Mouse (Mus musculus): Measurements from ENCODE around the gene Pitpnm2. TPM values are rescaled to one million over a fixed set of nuclear protein-coding genes. Genes with fewer than 3 reads are reported as not detected.

The Pitpnm2 gene
- polyA plus RNA-seq, 1 experiment from 2014 or later: 7.7 TPM

DNA sequence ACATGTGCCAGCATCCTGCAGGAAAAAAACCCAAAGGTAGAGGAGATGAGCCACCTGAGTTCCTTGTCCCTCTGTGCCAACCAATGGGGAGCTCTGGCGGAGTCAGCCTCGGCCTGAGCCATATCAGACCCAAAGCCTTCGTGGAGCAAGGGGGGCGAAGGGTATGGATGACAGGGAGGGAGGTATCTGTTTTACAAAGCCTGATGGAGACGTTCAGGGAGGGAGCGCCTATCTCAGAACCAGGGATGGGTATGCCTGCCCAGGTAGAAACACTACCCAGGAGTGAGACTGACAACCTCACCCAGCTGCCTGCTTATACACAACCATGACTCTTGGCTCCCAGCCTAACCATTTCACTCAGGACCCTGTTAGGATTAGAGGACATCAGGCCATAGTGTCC is 33.2 kb downstream of the Pitpnm2 start:
- H3K9ac ChIP-seq (replicated peaks): no peak overlapping the region
- H3K4me1 ChIP-seq (replicated peaks): peaks cover 9% of the 10 kb centered on the region
- H3K27me3 ChIP-seq: no peaks in the 10 kb centered on the region
- no peak for ATAC-seq
- H3K4me3 ChIP-seq (replicated peaks): no peak overlapping the region
- H3K9me3 ChIP-seq: no peaks in the 10 kb centered on the region
- H3K36me3 ChIP-seq: no peaks in the 10 kb centered on the region
- 94% methylated on average over 6 of the region's 6 CpGs for WGBS
- H3K4me2 ChIP-seq (replicated peaks): no peak overlapping the region
- H3K27ac ChIP-seq: no peak overlapping the region

DNA sequence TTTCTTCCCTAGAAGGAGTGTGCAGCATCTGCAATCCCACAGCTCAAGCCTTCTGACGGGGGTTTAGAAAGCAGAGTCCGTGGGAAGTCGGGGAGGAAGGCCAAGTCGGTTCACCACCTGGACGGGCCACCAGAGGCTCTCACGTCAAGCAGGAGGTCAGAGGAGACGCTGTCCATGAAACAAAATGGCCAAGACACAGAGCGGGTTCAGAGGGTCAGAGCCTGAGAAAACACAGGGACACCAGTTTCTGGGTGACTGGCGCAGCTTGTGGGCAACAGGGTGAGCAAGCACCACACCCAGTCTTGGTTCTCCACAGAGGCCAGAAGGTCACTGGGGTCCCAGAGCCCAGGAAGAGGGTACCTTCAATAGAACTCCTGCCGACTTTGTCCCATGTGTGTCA is 33.9 kb downstream of the Pitpnm2 start:
- H3K9ac ChIP-seq (replicated peaks): no peak overlapping the region
- 86% methylated on average over 10 of the region's 10 CpGs for WGBS
- H3K9me3 ChIP-seq: no peaks in the 10 kb centered on the region
- ATAC-seq: no peak
- H3K4me1 ChIP-seq (replicated peaks): peaks cover 8% of the 10 kb centered on the region; the same call in 1 of the 2 replicates
- H3K4me3 ChIP-seq (replicated peaks): no peak overlapping the region
- no peaks in the 10 kb centered on the region for H3K36me3 ChIP-seq
- no peak overlapping the region for H3K4me2 ChIP-seq (replicated peaks)
- H3K27ac ChIP-seq: no peak overlapping the region
- H3K27me3 ChIP-seq: no peaks in the 10 kb centered on the region

DNA sequence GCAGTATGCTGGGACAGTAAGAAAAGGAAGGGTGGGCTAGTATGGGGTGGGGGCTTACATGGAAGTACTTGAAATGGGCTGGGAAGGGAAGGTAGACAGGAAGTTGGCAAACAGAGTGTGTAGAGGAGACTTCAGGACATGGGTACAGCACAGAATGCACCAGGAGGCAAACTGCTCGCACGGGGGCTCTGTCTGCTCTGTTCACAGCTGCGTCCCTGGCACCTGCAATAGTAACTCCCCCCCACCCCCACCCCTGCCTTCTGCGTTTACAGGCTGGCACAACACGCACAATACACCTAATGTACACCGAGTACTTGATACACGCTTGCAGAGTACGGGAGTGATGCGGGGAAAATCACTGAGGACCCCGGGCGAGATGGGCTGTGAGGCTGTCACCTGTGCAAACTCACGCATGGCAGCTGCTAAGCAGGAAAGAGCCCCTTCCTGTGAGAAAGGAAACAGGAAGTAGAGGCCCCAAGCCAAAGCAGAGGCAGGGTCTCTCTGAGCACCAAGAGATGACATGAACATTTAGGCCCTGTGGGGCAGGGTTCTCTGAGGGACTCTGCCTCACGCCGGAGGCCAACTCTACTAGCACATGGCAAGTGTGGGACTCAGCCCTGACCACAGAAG is 34.9 kb downstream of the Pitpnm2 start:
- Histone ChIP-seq H3K27ac (0 out of 2 replicates have a peak overlapping the region, but pooled peaks have one; percentile 25), H3K4me1 (replicated peaks) (peaks cover 10% of the 10 kb centered on the region), H3K4me2 (replicated peaks) (no peak overlapping the region), H3K4me3 (replicated peaks) (no peak overlapping the region), H3K36me3 (no peaks in the 10 kb centered on the region), H3K27me3 (no peaks in the 10 kb centered on the region), H3K9me3 (no peaks in the 10 kb centered on the region), H3K9ac (replicated peaks) (no peak overlapping the region)
- 87% methylated on average over 14 of the region's 14 CpGs for WGBS
- no peak for ATAC-seq

DNA sequence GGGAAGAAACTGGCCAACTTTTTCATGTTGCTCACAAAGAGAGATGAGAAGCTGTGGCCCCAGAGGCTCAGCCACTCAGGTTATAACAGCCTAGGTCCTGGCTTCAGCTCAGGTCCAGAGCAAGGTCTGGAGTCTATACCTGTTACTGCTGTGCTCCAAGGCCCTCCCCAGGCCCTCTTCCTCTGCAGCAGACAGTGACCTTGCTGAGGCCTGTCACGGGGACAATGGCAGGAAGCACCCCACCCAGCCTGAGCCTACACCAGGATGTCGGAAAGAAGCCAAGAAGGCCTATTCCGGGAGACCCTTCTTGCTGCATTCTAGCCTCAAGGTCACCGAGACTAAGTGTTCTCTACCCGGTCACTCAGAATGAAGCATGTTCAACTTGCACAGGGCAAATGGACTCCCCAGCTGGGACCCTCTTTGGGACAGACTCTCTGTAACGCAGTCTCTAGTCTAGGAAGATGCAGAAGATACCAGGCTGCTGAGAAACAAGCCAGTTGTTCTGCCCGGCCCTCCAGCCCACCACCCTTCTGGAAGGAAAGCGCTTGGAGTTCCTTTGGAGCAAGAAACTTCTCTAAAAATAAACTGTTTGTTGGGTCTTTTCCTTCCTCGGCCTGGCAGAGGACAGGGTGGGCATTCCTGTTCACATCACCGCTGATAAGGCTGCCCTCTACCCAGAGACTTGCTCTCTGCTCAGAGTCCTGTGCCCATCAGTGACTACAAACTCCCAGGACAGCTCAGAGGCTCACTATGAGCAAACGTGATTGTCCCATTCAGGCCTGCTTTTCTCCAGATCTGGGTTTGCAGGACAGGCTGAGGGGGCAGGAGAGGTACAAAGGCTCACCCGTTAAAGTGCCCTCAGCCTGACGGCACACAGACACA is 35.7 kb downstream of the Pitpnm2 start:
- no peaks in the 10 kb centered on the region for H3K36me3 ChIP-seq
- 85% methylated on average over 13 of the region's 13 CpGs for WGBS
- peak overlapping the region; percentile 6; the same call in 1 of the 2 replicates for H3K27ac ChIP-seq
- no peaks in the 10 kb centered on the region for H3K9me3 ChIP-seq
- no peak overlapping the region for H3K9ac ChIP-seq (replicated peaks)
- peaks cover 6% of the 10 kb centered on the region; the same call in 1 of the 2 replicates for H3K4me1 ChIP-seq (replicated peaks)
- H3K4me2 ChIP-seq (replicated peaks): no peak overlapping the region
- H3K27me3 ChIP-seq: no peaks in the 10 kb centered on the region
- no peak overlapping the region for H3K4me3 ChIP-seq (replicated peaks)
- no peak for ATAC-seq

DNA sequence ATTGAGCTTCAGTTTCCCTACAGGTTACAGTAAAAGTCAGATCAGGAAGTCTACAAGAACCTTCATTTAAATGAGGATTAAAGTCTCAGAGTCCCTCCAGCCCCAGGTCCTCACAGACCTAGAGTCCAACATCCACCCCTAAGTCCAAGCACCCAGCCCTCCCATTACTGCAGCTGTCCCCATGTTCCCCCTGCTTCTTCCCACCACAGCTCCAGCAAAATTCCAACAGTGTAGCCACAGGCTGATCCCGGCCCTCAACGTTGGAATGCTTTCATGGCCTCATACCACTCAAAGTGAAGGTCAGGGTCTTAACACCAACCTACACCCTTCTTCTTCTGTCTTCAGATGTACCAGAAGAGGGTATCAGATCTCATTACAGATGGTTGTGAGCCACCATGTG is 37.9 kb downstream of the Pitpnm2 start:
- Histone ChIP-seq H3K9ac (replicated peaks) (no peak overlapping the region), H3K36me3 (no peaks in the 10 kb centered on the region), H3K4me1 (replicated peaks) (peaks cover 20% of the 10 kb centered on the region), H3K27me3 (no peaks in the 10 kb centered on the region), H3K9me3 (no peaks in the 10 kb centered on the region), H3K4me3 (replicated peaks) (no peak overlapping the region), H3K4me2 (replicated peaks) (no peak overlapping the region), H3K27ac (no peak overlapping the region)
- WGBS: 91% methylated on average over 2 of the region's 2 CpGs
- ATAC-seq: no peak

DNA sequence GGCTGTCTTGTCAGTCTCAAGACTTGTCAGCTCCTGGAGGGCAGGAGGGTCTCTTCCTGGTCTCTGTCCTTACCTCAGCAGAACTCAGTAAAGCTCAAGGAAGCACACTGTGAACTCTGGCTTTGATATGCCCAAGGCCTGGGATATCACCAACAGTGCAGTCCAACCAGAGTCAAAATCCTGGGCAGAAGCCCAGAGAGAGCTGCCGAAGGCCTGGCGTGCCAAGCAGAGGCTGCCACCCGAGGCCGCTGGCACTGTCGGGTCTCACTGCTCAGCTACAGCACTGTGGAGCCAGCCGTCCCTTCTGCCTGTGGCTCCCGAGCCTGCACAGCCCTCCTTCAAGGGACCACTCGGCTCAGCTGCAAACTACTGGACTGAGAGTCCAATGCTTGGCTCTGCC is 38.3 kb downstream of the Pitpnm2 start:
- Histone ChIP-seq H3K9ac (replicated peaks) (no peak overlapping the region), H3K27ac (no peak overlapping the region), H3K9me3 (no peaks in the 10 kb centered on the region), H3K4me1 (replicated peaks) (peaks cover 24% of the 10 kb centered on the region), H3K4me3 (replicated peaks) (no peak overlapping the region), H3K27me3 (no peaks in the 10 kb centered on the region), H3K4me2 (replicated peaks) (no peak overlapping the region), H3K36me3 (no peaks in the 10 kb centered on the region)
- no peak for ATAC-seq
- 87% methylated on average over 8 of the region's 8 CpGs for WGBS

DNA sequence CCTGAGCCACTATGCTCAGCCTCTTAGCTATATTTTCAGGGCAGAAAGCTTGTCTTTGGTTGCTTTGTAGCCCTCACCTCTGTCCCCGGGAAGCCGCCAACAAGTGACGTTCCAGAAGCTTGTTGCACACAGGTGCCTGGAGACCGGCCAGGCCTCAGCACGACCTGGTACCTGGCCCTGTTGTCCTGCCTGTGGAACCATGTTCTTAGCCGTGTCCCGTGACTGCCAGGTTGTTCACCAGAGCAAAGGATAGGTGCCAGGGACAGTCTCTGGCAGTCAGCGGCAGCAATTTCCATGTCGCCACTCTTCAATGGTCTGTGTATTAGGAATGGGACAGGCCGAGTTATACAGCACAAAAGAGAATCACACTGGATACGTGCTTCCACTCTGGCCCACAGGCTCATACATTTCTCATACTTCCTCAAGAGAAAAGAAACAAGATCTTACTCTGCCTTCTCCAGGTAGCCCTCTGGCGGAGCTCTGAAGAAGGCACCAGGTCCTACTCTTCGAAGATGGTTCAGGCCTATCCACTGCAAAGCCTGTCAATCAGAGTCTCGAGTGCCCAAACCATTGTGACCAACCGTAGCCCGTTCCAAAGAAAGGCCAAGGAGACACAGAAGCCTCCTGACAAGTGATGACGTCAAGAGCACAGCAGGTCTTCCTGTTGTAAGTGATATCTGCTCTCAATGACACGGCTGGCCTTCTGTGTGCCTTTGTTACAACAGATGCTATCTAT is 39.1 kb downstream of the Pitpnm2 start:
- H3K4me2 ChIP-seq (replicated peaks): no peak overlapping the region
- H3K9me3 ChIP-seq: no peaks in the 10 kb centered on the region
- no peak overlapping the region for H3K9ac ChIP-seq (replicated peaks)
- WGBS: 69% methylated on average over 18 of the region's 18 CpGs
- H3K27ac ChIP-seq: no peak overlapping the region
- H3K4me3 ChIP-seq (replicated peaks): no peak overlapping the region
- no peaks in the 10 kb centered on the region for H3K36me3 ChIP-seq
- no peak for ATAC-seq
- H3K27me3 ChIP-seq: no peaks in the 10 kb centered on the region
- peaks cover 32% of the 10 kb centered on the region for H3K4me1 ChIP-seq (replicated peaks)

DNA sequence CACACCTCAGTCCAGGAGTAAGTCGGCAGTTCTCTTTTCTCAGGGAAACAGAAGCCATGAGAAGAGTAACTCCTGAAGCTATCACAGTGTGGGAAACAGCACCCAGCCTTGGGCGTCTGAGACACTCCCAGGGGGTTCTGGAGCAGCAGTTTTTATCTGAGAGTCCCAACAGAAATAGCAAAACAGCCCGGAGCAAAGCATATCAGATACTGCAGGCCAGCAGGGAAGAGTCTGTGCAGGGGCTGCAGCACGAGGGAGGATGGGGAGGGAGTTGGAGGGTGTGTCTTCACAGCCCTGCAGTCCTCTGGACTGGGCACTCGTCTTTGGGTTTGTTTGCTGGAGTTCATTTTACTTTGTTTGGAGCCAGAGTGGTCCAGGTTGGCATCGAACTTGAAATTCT is 39.7 kb downstream of the Pitpnm2 start:
- ATAC-seq: no peak

DNA sequence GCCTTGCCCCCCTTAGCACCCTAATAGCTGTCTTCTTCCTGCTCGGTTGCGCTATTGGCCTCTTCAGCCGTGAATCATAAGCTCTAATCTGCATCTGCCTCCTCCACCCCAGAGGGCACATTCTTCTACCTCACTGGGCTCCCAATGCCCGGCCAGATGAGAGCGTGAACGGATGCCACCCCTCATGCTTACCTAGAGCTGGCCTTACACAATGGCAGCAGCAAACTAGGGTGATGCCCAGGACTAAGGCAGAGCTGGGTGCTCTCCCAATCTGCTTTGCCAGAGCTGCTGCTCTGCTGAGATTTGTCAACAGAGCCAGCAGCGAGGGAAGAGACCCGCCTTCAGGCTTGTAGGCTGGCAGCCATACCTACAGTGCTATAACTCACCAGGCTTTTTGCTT is 41.5 kb downstream of the Pitpnm2 start:
- no peak overlapping the region for H3K4me2 ChIP-seq (replicated peaks)
- H3K9me3 ChIP-seq: no peaks in the 10 kb centered on the region
- H3K36me3 ChIP-seq: no peaks in the 10 kb centered on the region
- no peak overlapping the region for H3K4me3 ChIP-seq (replicated peaks)
- no peak for ATAC-seq
- no peaks in the 10 kb centered on the region for H3K27me3 ChIP-seq
- 78% methylated on average over 8 of the region's 8 CpGs for WGBS
- no peak overlapping the region for H3K9ac ChIP-seq (replicated peaks)
- peaks cover 36% of the 10 kb centered on the region for H3K4me1 ChIP-seq (replicated peaks)
- no peak overlapping the region for H3K27ac ChIP-seq

More for the DNA sequence above, 39.7 kb downstream of the Pitpnm2 start:
- Histone ChIP-seq H3K4me2 (replicated peaks) (no peak overlapping the region), H3K27me3 (no peaks in the 10 kb centered on the region), H3K9ac (replicated peaks) (no peak overlapping the region), H3K4me1 (replicated peaks) (peaks cover 36% of the 10 kb centered on the region), H3K27ac (no peak overlapping the region), H3K36me3 (no peaks in the 10 kb centered on the region), H3K4me3 (replicated peaks) (no peak overlapping the region), H3K9me3 (no peaks in the 10 kb centered on the region)
- 63% methylated on average over 6 of the region's 6 CpGs for WGBS

DNA sequence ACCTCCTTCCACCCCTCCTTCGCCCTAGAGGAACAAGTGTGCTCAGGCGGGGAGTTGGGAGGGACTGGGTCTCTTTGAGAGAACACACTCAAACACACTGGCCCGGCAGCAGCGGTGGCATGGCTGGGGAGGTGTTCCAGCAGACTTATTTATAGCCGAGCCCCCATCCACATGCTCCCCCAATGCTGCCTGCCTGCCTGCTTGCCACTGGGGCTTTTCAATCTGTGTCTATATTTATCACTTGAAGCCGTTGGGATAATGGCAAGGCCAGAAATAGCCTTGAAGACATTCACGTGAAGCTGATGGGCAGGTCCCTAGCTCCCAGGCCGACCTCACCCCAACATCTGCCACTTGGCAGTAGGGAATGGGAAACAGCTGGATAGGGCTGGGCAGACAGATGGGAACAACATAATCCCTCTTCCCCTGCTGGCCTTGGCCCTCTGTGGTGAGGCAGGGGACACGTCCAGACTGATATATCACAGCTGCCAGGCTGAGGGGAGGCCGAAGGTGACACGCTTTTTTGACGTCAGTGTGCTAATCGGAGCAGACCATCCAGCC is 43.0 kb downstream of the Pitpnm2 start:
- no peaks in the 10 kb centered on the region for H3K27me3 ChIP-seq
- no peak overlapping the region for H3K9ac ChIP-seq (replicated peaks)
- H3K4me2 ChIP-seq (replicated peaks): no peak overlapping the region
- H3K9me3 ChIP-seq: no peaks in the 10 kb centered on the region
- 0 out of 2 replicates have a peak overlapping the region, but pooled peaks have one; percentile 16 for H3K27ac ChIP-seq
- H3K4me1 ChIP-seq (replicated peaks): peaks cover 36% of the 10 kb centered on the region
- no peaks in the 10 kb centered on the region for H3K36me3 ChIP-seq
- peak; percentile 51 for ATAC-seq
- no peak overlapping the region for H3K4me3 ChIP-seq (replicated peaks)
- 53% methylated on average over 13 of the region's 13 CpGs for WGBS

DNA sequence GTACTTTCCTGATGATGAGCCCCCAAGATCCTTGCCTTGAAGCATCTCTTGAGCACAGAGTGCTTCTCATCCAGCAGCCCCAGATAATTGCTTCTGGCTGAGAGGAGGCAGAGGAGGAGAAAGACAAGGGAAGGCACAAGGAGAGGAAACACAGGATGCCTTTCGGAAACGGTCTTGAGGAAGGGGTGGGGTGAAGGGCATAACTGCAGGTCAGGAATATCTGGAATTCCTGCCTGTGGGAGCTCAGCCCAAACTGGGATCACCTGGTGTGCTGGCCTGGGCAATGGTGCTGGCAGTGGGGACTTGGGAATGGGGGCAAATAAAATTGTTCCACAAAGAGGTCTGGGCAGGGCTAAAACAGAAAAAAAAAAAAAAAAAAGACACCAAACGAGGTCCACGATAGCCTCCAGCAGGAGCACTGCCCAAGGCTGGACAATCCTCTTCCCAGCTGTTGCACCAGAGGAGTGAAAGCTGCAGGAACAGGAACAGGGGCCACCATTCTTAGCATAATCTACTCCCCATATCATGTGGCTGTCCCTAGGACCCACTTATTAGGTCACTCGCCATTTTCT is 43.7 kb downstream of the Pitpnm2 start:
- ATAC-seq: no peak
- peaks cover 36% of the 10 kb centered on the region for H3K4me1 ChIP-seq (replicated peaks)
- 68% methylated on average over 4 of the region's 5 CpGs for WGBS

More for the DNA sequence above, 43.7 kb downstream of the Pitpnm2 start:
- Histone ChIP-seq H3K27ac (0 out of 2 replicates have a peak overlapping the region, but pooled peaks have one; percentile 16), H3K27me3 (no peaks in the 10 kb centered on the region), H3K9me3 (no peaks in the 10 kb centered on the region), H3K36me3 (no peaks in the 10 kb centered on the region), H3K4me2 (replicated peaks) (no peak overlapping the region), H3K4me3 (replicated peaks) (no peak overlapping the region), H3K9ac (replicated peaks) (no peak overlapping the region)
